Mouse (Mus musculus) ES-E14 (cell line): Measurements from ENCODE around the gene Gltpd2.

Source experiments
- CHD2 ChIP-seq: IDR thresholded peaks from 2 replicates; pipeline ENCODE4 v1.6.1; 2014; ENCODE audit warnings: mild to moderate bottlenecking, low read depth, low read length, inconsistent platforms
- HCFC1 ChIP-seq: IDR thresholded peaks from 2 replicates; pipeline ENCODE4 v1.6.1; 2012; ENCODE audit warnings: low read length, inconsistent platforms, borderline replicate concordance; ENCODE audit not compliant: insufficient read depth
- ZC3H11A ChIP-seq: IDR thresholded peaks from 2 replicates; pipeline ENCODE4 v1.6.1; 2012; ENCODE audit warnings: low read depth, mild to moderate bottlenecking, inconsistent platforms, low read length, borderline replicate concordance
- ZNF384 ChIP-seq: IDR thresholded peaks from 2 replicates; pipeline ENCODE4 v1.6.1; 2012; ENCODE audit warnings: low read depth, low read length, inconsistent platforms

DNA sequence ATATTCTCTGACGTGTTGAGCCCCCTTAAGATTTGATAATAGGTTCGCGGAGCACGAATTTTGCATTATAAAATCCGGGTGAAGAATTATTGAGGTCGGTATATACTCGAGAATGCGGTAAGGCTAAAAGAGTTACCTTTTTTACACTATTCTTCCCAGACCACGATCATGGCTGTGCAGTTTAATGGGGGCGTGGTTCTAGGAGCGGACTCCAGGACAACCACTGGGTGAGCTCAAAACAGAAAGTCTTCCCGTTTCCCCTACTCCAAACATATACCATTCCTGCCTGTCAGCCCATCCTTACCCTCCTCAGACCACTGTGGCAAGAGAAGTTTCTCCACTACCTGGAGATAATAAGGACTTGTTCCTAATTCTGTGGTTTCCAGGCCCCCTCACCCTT is 6.7 kb downstream of the Gltpd2 start:
- TF ChIP-seq CHD2 (no peak), HCFC1 (no peak), ZC3H11A (no peak), ZNF384 (no peak)
